Mouse (Mus musculus): ENCODE data around the gene Ror2. TPM values are rescaled to one million over a fixed set of nuclear protein-coding genes. Genes with fewer than 3 reads are reported as not detected.

Ror2 gene
- polyA plus RNA-seq, 1 experiment from 2014 or later, result 9.8 TPM

DNA sequence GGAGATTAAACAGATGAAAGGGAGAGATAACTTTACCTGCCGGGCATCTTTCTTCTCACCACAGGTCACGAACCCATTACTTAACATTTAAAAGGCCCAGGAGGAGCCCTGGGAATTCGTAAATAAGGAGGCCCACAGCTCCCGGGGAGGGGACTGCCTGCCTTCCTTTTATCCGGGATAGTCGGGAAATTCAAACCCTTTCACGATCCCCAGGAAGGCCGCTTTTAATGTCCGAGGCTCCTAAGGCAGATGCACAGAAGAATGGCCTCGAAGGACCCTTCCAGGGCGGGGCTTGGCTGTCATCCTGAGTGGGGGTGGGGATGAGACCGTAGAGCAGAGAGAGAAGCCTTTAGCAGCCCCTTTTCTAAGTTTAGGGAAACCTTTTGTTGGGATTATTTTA, 51.1 kb downstream of the Ror2 start:
- 22% methylated on average over 12 of the region's 12 CpGs for WGBS
- H3K9me3 ChIP-seq (ENCODE audit: control insufficient read depth), result no peaks in the 10 kb centered on the region
- no peak overlapping the region for H3K27ac ChIP-seq (ENCODE audit: low read depth, low read length)
- H3K9ac ChIP-seq (ENCODE audit: low read depth, low read length), result no peak overlapping the region
- H3K4me3 ChIP-seq (ENCODE audit: low read depth, low read length), result no peak overlapping the region
- no peaks in the 10 kb centered on the region for H3K36me3 ChIP-seq (ENCODE audit: control insufficient read depth, insufficient read depth)
- H3K27me3 ChIP-seq (replicated peaks; ENCODE audit: control insufficient read depth, insufficient read depth, low read length), result no peaks in the 10 kb centered on the region
- no peak for TF ChIP-seq CTCF (IDR thresholded peaks at IDR 0.05; ENCODE audit: low read depth)
- H3K4me2 ChIP-seq (replicated peaks; ENCODE audit: low read depth), result no peak overlapping the region
- ATAC-seq, result no peak
- peaks cover 36% of the 10 kb centered on the region for H3K4me1 ChIP-seq (replicated peaks; ENCODE audit: control insufficient read depth, insufficient read depth, low read length)

DNA sequence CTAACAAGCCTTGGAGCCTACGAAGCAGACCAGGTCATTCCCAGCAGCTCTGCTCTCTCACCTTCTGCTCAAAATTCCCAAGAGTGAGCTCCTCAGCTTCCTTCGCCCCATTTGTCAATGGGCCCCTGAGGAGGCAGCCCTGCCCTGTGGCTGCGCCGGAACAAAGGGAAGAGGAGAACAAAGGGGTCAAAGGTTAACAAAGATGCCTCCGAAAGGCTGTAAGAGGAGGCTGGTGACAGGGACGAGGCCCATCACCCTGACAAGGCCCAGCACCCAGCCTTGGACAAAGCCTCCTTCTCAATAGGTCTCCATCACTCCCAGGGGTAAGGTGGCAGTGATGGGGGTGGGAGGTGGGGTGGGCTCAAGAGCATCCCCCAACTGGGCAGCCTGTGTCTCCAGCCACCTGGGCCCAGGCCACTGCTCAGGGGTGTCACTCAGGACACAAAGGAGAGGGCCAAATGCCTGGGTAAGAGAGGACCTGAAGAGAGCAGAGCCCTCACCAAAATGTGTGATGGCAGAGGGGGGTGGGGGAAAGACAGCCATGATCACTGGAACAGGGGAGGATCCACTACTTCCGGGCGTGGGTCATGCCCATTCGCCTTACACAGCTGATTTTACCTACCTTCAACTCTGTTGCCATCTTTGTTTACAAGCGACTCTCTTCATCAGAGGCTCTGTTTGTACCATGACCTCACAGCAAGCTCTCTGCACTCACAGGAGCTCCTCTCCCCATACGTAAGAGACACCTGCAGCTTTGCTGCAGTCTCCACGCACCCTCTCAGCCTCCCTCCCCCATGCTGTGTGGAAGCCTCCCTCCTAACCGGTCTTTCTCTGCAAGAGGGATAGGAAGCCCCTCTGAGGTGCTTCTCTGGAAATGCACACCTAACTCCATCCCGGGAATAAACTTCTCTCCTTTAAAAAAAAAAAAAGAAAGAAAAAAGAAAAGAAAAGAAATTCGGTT, 51.8 kb downstream of the Ror2 start:
- no peak for ATAC-seq
- Histone ChIP-seq H3K4me3 (ENCODE audit: low read depth, low read length) (no peak overlapping the region), H3K27me3 (replicated peaks; ENCODE audit: control insufficient read depth, insufficient read depth, low read length) (no peaks in the 10 kb centered on the region), H3K36me3 (ENCODE audit: control insufficient read depth, insufficient read depth) (no peaks in the 10 kb centered on the region), H3K27ac (ENCODE audit: low read depth, low read length) (no peak overlapping the region), H3K4me1 (replicated peaks; ENCODE audit: control insufficient read depth, insufficient read depth, low read length) (peaks cover 36% of the 10 kb centered on the region), H3K4me2 (replicated peaks; ENCODE audit: low read depth) (no peak overlapping the region), H3K9ac (ENCODE audit: low read depth, low read length) (no peak overlapping the region), H3K9me3 (ENCODE audit: control insufficient read depth) (no peaks in the 10 kb centered on the region)
- TF ChIP-seq CTCF (IDR thresholded peaks at IDR 0.05; ENCODE audit: low read depth), result no peak
- 39% methylated on average over 15 of the region's 15 CpGs for WGBS

DNA sequence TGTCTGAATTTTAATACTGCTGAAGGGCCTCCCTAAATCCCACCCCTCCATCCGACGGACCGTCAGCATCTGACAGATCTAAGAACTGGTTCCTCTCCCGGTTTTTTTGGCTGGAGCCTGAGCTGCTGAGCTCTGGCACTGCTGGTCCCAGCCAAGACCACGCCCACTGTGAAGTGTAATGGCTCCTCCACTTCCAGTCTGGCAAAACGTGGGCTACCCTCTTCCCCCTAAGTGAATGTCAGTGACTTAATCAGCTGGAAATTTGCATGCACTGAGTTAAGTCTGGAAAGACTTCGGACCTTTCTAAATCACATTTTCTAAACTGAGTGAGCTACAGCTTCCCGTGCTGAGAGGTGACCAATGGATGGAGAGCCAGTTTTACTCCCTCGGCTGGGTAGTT, 52.5 kb downstream of the Ror2 start:
- Histone ChIP-seq H3K4me1 (replicated peaks; ENCODE audit: control insufficient read depth, insufficient read depth, low read length) (peaks cover 36% of the 10 kb centered on the region), H3K36me3 (ENCODE audit: control insufficient read depth, insufficient read depth) (no peaks in the 10 kb centered on the region), H3K27me3 (replicated peaks; ENCODE audit: control insufficient read depth, insufficient read depth, low read length) (no peaks in the 10 kb centered on the region), H3K4me2 (replicated peaks; ENCODE audit: low read depth) (no peak overlapping the region), H3K9me3 (ENCODE audit: control insufficient read depth) (no peaks in the 10 kb centered on the region), H3K9ac (ENCODE audit: low read depth, low read length) (no peak overlapping the region), H3K27ac (ENCODE audit: low read depth, low read length) (no peak overlapping the region), H3K4me3 (ENCODE audit: low read depth, low read length) (no peak overlapping the region)
- TF ChIP-seq CTCF (IDR thresholded peaks at IDR 0.05; ENCODE audit: low read depth), result no peak
- WGBS, result 19% methylated on average over 9 of the region's 9 CpGs
- ATAC-seq, result 0 out of 2 replicates have a peak, but pooled peaks have one; percentile 14

- H3K4me2 ChIP-seq (replicated peaks; ENCODE audit: low read depth), result no peak overlapping the region
- H3K36me3 ChIP-seq (ENCODE audit: control insufficient read depth, insufficient read depth), result no peaks in the 10 kb centered on the region
- peaks cover 36% of the 10 kb centered on the region for H3K4me1 ChIP-seq (replicated peaks; ENCODE audit: control insufficient read depth, insufficient read depth, low read length)
- no peaks in the 10 kb centered on the region for H3K27me3 ChIP-seq (replicated peaks; ENCODE audit: control insufficient read depth, insufficient read depth, low read length)
- no peaks in the 10 kb centered on the region for H3K9me3 ChIP-seq (ENCODE audit: control insufficient read depth)
- WGBS, result 42% methylated on average over 7 of the region's 7 CpGs
- no peak overlapping the region for H3K4me3 ChIP-seq (ENCODE audit: low read depth, low read length)
- peak; percentile 83 for ATAC-seq
- 0 out of 2 replicates have a peak, but pooled peaks have one; percentile 5 for TF ChIP-seq CTCF (IDR thresholded peaks at IDR 0.05; ENCODE audit: low read depth)
- no peak overlapping the region for H3K9ac ChIP-seq (ENCODE audit: low read depth, low read length)
- no peak overlapping the region for H3K27ac ChIP-seq (ENCODE audit: low read depth, low read length)
Measured at GRCm38 (mm10) chr13:53232419-53232818, 53.5 kb downstream of the Ror2 start.

DNA sequence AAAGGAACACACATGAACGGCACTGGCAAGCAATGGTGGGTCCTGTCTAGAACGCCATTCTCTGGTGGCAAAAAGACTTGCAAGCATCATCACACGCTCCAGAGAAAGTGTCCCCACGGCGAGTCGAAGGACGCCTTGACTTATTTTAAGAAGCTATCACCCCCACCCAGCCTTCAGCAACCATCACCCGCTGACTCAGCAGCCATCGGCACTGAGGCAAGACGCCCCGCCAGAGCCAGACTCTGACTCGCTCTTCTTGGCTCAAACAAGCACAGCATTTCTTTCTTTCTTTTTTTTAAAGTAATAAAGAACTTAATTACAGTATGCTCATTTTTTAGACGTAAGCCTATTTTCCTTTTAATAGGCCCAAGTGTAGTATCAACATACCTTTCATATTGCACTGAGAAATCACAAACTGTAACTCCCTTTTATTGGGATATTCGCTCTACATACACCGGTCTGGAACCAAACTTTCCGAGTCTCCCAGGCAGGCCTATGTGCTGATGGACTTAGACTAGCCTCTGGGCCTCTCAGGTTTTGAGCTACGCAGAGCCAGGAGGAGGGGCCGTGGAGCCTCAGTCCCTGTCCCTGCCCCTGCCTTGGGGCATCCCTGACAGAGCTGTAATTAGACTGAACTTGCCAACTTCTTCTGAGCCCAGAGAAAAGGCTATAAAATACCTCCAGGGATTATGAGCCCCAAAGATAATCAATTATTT, 55.3 kb downstream of the Ror2 start:
- H3K9ac ChIP-seq (ENCODE audit: low read depth, low read length), result no peak overlapping the region
- no peaks in the 10 kb centered on the region for H3K9me3 ChIP-seq (ENCODE audit: control insufficient read depth)
- 67% methylated on average over 18 of the region's 18 CpGs for WGBS
- TF ChIP-seq CTCF (IDR thresholded peaks at IDR 0.05; ENCODE audit: low read depth), result no peak
- no peak overlapping the region for H3K4me2 ChIP-seq (replicated peaks; ENCODE audit: low read depth)
- no peak overlapping the region for H3K27ac ChIP-seq (ENCODE audit: low read depth, low read length)
- H3K36me3 ChIP-seq (ENCODE audit: control insufficient read depth, insufficient read depth), result no peaks in the 10 kb centered on the region
- no peaks in the 10 kb centered on the region for H3K27me3 ChIP-seq (replicated peaks; ENCODE audit: control insufficient read depth, insufficient read depth, low read length)
- no peak for ATAC-seq
- H3K4me3 ChIP-seq (ENCODE audit: low read depth, low read length), result no peak overlapping the region
- H3K4me1 ChIP-seq (replicated peaks; ENCODE audit: control insufficient read depth, insufficient read depth, low read length), result peaks cover 28% of the 10 kb centered on the region

DNA sequence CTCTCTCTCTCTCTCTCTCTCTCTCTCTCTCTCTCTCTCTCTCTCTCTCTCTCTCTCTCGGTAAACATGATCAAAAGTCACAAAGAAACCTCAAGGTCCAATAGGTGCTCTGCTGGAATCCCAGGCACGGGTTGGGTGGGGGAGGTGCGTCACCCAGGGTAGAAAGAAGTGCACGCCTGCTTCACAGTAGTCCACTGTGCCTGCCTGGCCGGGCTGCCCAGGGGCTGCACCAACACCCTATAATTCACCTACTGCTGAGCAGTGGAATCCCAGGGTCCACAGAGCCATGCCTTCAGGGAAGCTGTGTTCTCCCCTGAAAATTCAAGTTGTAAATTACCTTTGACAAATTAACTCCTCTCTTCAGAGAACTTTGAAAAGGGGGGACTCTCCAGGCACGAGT, 58.9 kb downstream of the Ror2 start:
- ATAC-seq, result peak; percentile 75
- H3K9ac ChIP-seq (ENCODE audit: low read depth, low read length), result no peak overlapping the region
- WGBS, result 33% methylated on average over 6 of the region's 6 CpGs
- H3K4me1 ChIP-seq (replicated peaks; ENCODE audit: control insufficient read depth, insufficient read depth, low read length), result peaks cover 4% of the 10 kb centered on the region; the same call in 1 of the 2 replicates
- no peaks in the 10 kb centered on the region for H3K27me3 ChIP-seq (replicated peaks; ENCODE audit: control insufficient read depth, insufficient read depth, low read length)
- H3K4me3 ChIP-seq (ENCODE audit: low read depth, low read length), result no peak overlapping the region
- no peaks in the 10 kb centered on the region for H3K9me3 ChIP-seq (ENCODE audit: control insufficient read depth)
- H3K4me2 ChIP-seq (replicated peaks; ENCODE audit: low read depth), result 0 out of 2 replicates have a peak overlapping the region, but pooled peaks have one; percentile 2
- no peaks in the 10 kb centered on the region for H3K36me3 ChIP-seq (ENCODE audit: control insufficient read depth, insufficient read depth)
- H3K27ac ChIP-seq (ENCODE audit: low read depth, low read length), result no peak overlapping the region
- no peak for TF ChIP-seq CTCF (IDR thresholded peaks at IDR 0.05; ENCODE audit: low read depth)
